Mouse (Mus musculus): ENCODE measurements around the gene Iqschfp. TPM values are rescaled to one million over a fixed set of nuclear protein-coding genes. Genes with fewer than 3 reads are reported as not detected.

The Iqschfp gene
- polyA plus RNA-seq, 1 experiment from 2014 or later = 6.1 TPM

- ATAC-seq (ENCODE audit: low FRiP score, low read depth) = peak; percentile 91
- no peak overlapping the region for H3K4me3 ChIP-seq
- H3K36me3 ChIP-seq = no peaks in the 10 kb centered on the region
- H3K9me3 ChIP-seq = no peaks in the 10 kb centered on the region
- peaks cover 45% of the 10 kb centered on the region for H3K27me3 ChIP-seq
- 4% methylated on average over 3 of the region's 3 CpGs for WGBS
- H3K4me1 ChIP-seq = peaks cover 21% of the 10 kb centered on the region
- peak overlapping the region; percentile 30 for H3K4me2 ChIP-seq (replicated peaks)
- peak overlapping the region; percentile 71 for H3K27ac ChIP-seq (replicated peaks)
- no peak overlapping the region for H3K9ac ChIP-seq (replicated peaks)
These were observed 68.1 kb downstream of the Iqschfp start for GRCm38 (mm10) chr3:67960133-67960532.

GRCm38 (mm10) chr3:67960727-67961126, 68.7 kb downstream of the Iqschfp start:
- Histone ChIP-seq H3K36me3 (no peaks in the 10 kb centered on the region), H3K4me3 (no peak overlapping the region), H3K27ac (replicated peaks) (peak overlapping the region; percentile 71), H3K4me1 (peaks cover 21% of the 10 kb centered on the region), H3K27me3 (peaks cover 44% of the 10 kb centered on the region), H3K9ac (replicated peaks) (no peak overlapping the region), H3K9me3 (no peaks in the 10 kb centered on the region), H3K4me2 (replicated peaks) (peak overlapping the region; percentile 30; the same call in 1 of the 2 replicates)
- 0 out of 2 replicates have a peak, but pooled peaks have one; percentile 27 for ATAC-seq (ENCODE audit: low FRiP score, low read depth)

GRCm38 (mm10) chr3:67961934-67962639, 70.1 kb downstream of the Iqschfp start:
- H3K27me3 ChIP-seq = peaks cover 38% of the 10 kb centered on the region
- H3K4me2 ChIP-seq (replicated peaks) = no peak overlapping the region
- H3K36me3 ChIP-seq = no peaks in the 10 kb centered on the region
- peaks cover 21% of the 10 kb centered on the region for H3K4me1 ChIP-seq
- no peak overlapping the region for H3K4me3 ChIP-seq
- ATAC-seq (ENCODE audit: low FRiP score, low read depth) = no peak
- H3K27ac ChIP-seq (replicated peaks) = no peak overlapping the region
- H3K9me3 ChIP-seq = no peaks in the 10 kb centered on the region
- no peak overlapping the region for H3K9ac ChIP-seq (replicated peaks)
- WGBS = 92% methylated on average over 6 of the region's 6 CpGs

GRCm38 (mm10) chr3:67974340-67974998, 82.4 kb downstream of the Iqschfp start:
- no peaks in the 10 kb centered on the region for H3K27me3 ChIP-seq
- H3K27ac ChIP-seq (replicated peaks) = no peak overlapping the region
- H3K9ac ChIP-seq (replicated peaks) = no peak overlapping the region
- no peaks in the 10 kb centered on the region for H3K36me3 ChIP-seq
- WGBS = 79% methylated on average over 2 of the region's 2 CpGs
- no peak overlapping the region for H3K4me2 ChIP-seq (replicated peaks)
- no peak overlapping the region for H3K4me3 ChIP-seq
- no peak for ATAC-seq (ENCODE audit: low FRiP score, low read depth)
- H3K4me1 ChIP-seq = no peaks in the 10 kb centered on the region
- 0 out of 2 replicates have a peak, but pooled peaks cover 10% of the 10 kb centered on the region for H3K9me3 ChIP-seq

GRCm38 (mm10) chr3:67980006-67980405, 88.0 kb downstream of the Iqschfp start:
- no peak overlapping the region for H3K4me3 ChIP-seq
- ATAC-seq (ENCODE audit: low FRiP score, low read depth) = no peak
- no peak overlapping the region for H3K4me2 ChIP-seq (replicated peaks)
- 76% methylated on average over 1 of the region's 1 CpGs for WGBS
- no peaks in the 10 kb centered on the region for H3K27me3 ChIP-seq
- no peaks in the 10 kb centered on the region for H3K4me1 ChIP-seq
- H3K36me3 ChIP-seq = no peaks in the 10 kb centered on the region
- H3K9ac ChIP-seq (replicated peaks) = no peak overlapping the region
- no peak overlapping the region for H3K27ac ChIP-seq (replicated peaks)
- no peaks in the 10 kb centered on the region for H3K9me3 ChIP-seq

GRCm38 (mm10) chr3:67983329-67983728, 91.3 kb downstream of the Iqschfp start:
- WGBS = 66% methylated on average over 12 of the region's 12 CpGs
- no peak overlapping the region for H3K9ac ChIP-seq (replicated peaks)
- H3K9me3 ChIP-seq = no peaks in the 10 kb centered on the region
- H3K36me3 ChIP-seq = no peaks in the 10 kb centered on the region
- H3K4me3 ChIP-seq = no peak overlapping the region
- ATAC-seq (ENCODE audit: low FRiP score, low read depth) = no peak
- no peaks in the 10 kb centered on the region for H3K4me1 ChIP-seq
- no peak overlapping the region for H3K4me2 ChIP-seq (replicated peaks)
- no peak overlapping the region for H3K27ac ChIP-seq (replicated peaks)
- no peaks in the 10 kb centered on the region for H3K27me3 ChIP-seq

GRCm38 (mm10) chr3:68002415-68002814, 110.4 kb downstream of the Iqschfp start:
- Histone ChIP-seq H3K4me2 (replicated peaks) (no peak overlapping the region), H3K4me3 (no peak overlapping the region), H3K4me1 (0 out of 2 replicates have a peak, but pooled peaks cover 4% of the 10 kb centered on the region), H3K9me3 (no peaks in the 10 kb centered on the region), H3K9ac (replicated peaks) (no peak overlapping the region), H3K27me3 (no peaks in the 10 kb centered on the region), H3K36me3 (no peaks in the 10 kb centered on the region), H3K27ac (replicated peaks) (no peak overlapping the region)
- WGBS = 75% methylated on average over 4 of the region's 4 CpGs
- no peak for ATAC-seq (ENCODE audit: low FRiP score, low read depth)

- no peaks in the 10 kb centered on the region for H3K36me3 ChIP-seq
- H3K9me3 ChIP-seq = no peaks in the 10 kb centered on the region
- no peaks in the 10 kb centered on the region for H3K4me1 ChIP-seq
- no peaks in the 10 kb centered on the region for H3K27me3 ChIP-seq
- no peak for ATAC-seq (ENCODE audit: low FRiP score, low read depth)
- no peak overlapping the region for H3K4me2 ChIP-seq (replicated peaks)
- no peak overlapping the region for H3K4me3 ChIP-seq
- H3K27ac ChIP-seq (replicated peaks) = no peak overlapping the region
- H3K9ac ChIP-seq (replicated peaks) = no peak overlapping the region
These were observed 120.3 kb downstream of the Iqschfp start for GRCm38 (mm10) chr3:68012342-68012741.

- WGBS = 66% methylated on average over 1 of the region's 1 CpGs
- Histone ChIP-seq H3K4me2 (replicated peaks) (no peak overlapping the region), H3K9ac (replicated peaks) (no peak overlapping the region), H3K36me3 (no peaks in the 10 kb centered on the region), H3K9me3 (no peaks in the 10 kb centered on the region), H3K27me3 (no peaks in the 10 kb centered on the region), H3K4me1 (peaks cover 7% of the 10 kb centered on the region; the same call in 1 of the 2 replicates), H3K27ac (replicated peaks) (no peak overlapping the region), H3K4me3 (no peak overlapping the region)
- no peak for ATAC-seq (ENCODE audit: low FRiP score, low read depth)
These were observed 123.8 kb downstream of the Iqschfp start for GRCm38 (mm10) chr3:68015786-68016185.

- no peak overlapping the region for H3K4me2 ChIP-seq (replicated peaks)
- no peak overlapping the region for H3K27ac ChIP-seq (replicated peaks)
These were observed 127.4 kb downstream of the Iqschfp start for GRCm38 (mm10) chr3:68019401-68019800.

GRCm38 (mm10) chr3:68036097-68036496, 144.1 kb downstream of the Iqschfp start:
- Histone ChIP-seq H3K4me3 (no peak overlapping the region), H3K36me3 (no peaks in the 10 kb centered on the region), H3K27me3 (no peaks in the 10 kb centered on the region), H3K9me3 (no peaks in the 10 kb centered on the region), H3K4me1 (no peaks in the 10 kb centered on the region), H3K4me2 (replicated peaks) (no peak overlapping the region), H3K9ac (replicated peaks) (no peak overlapping the region), H3K27ac (replicated peaks) (0 out of 2 replicates have a peak overlapping the region, but pooled peaks have one; percentile 42)
- ATAC-seq (ENCODE audit: low FRiP score, low read depth) = peak; percentile 75
- WGBS = 51% methylated on average over 3 of the region's 3 CpGs

More at GRCm38 (mm10) chr3:68019401-68019800, 127.4 kb downstream of the Iqschfp start:
- H3K36me3 ChIP-seq = no peaks in the 10 kb centered on the region
- no peak for ATAC-seq (ENCODE audit: low FRiP score, low read depth)
- no peak overlapping the region for H3K9ac ChIP-seq (replicated peaks)
- 18% methylated on average over 4 of the region's 4 CpGs for WGBS
- no peaks in the 10 kb centered on the region for H3K9me3 ChIP-seq
- H3K27me3 ChIP-seq = no peaks in the 10 kb centered on the region
- no peak overlapping the region for H3K4me3 ChIP-seq
- peaks cover 7% of the 10 kb centered on the region; the same call in 1 of the 2 replicates for H3K4me1 ChIP-seq

- no peak overlapping the region for H3K4me2 ChIP-seq (replicated peaks)
- no peak overlapping the region for H3K27ac ChIP-seq (replicated peaks)
- 89% methylated on average over 2 of the region's 2 CpGs for WGBS
- peaks cover 3% of the 10 kb centered on the region; the same call in 1 of the 2 replicates for H3K27me3 ChIP-seq
- no peaks in the 10 kb centered on the region for H3K36me3 ChIP-seq
- peaks cover 6% of the 10 kb centered on the region; the same call in 1 of the 2 replicates for H3K4me1 ChIP-seq
- no peaks in the 10 kb centered on the region for H3K9me3 ChIP-seq
- no peak for ATAC-seq (ENCODE audit: low FRiP score, low read depth)
- no peak overlapping the region for H3K9ac ChIP-seq (replicated peaks)
- H3K4me3 ChIP-seq = no peak overlapping the region
These were observed 150.9 kb downstream of the Iqschfp start for GRCm38 (mm10) chr3:68042951-68043350.
